Mouse (Mus musculus) gastrocnemius, adult 8-10 months (tissue): ENCODE data around the gene Hook1. TPM values are rescaled to one million over a fixed set of nuclear protein-coding genes. Genes with fewer than 3 reads are reported as not detected.
A peak's percentile ranks its signal among the peaks of the same experiment; 100 is the strongest.
"Not testable (repeated sequence)": the region's sequence is repeated elsewhere in the genome, so short reads cannot be mapped to it uniquely, and the experiment has no call there.

Source experiments
- DNase-seq, 2 experiments: peaks; one replicate each; pipeline ENCODE4 v3.0.0; 2022; ENCODE audit warnings: low spot score in 2 of 2
- total RNA-seq, 4 experiments: library from RNA; stranded (reverse); gene quantifications; 2 replicates each; pipeline ENCODE4 v1.2.4; 2022

The Hook1 gene
- 10 to 100 TPM; 25.1 to 28.5 (median 27.2) TPM for total RNA-seq

DNA sequence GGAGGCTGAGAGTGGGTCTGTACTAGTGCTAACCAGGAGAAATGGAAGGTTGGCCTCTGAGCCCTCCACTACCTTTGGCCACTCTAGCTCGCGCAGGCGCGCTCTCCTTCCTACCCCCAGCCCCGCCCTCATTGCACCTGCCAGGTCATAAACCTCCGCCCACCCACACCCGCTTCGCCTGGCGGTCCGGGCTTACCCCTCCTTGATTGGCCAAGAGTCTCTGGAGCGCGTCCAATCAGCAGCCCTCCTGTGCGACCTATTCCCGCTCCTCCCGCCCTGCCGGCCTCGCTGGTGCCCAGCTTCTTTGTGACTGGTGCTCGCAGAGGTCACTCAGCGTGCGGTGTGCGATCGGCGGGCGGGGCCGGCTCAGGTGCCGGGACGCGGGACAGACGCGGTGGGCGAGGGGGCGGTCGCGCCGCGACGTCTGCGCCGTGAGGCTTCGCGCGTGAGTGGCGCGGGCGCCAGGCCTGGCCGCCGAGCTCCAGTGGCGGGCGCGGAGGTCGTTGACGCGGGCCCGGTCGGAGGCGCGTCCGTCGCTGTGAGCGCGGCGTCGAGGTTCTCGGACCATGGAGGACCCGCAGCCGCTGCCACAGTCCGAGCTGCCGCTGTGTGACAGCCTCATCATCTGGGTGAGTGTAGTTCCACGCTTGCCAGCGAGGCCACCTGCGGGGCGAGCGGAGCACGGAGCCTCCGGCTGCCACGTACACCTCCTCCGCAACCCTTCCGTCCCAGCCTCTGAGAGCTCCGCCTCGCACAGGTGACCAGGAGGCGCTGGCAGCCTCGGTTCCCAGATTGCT, at the start of gene Hook1:
Gene Hook1, plus strand, starts transcription at position 313 of the 797 bp plus-strand sequence.
- peak; percentile 85 to 94 for DNase-seq

DNA sequence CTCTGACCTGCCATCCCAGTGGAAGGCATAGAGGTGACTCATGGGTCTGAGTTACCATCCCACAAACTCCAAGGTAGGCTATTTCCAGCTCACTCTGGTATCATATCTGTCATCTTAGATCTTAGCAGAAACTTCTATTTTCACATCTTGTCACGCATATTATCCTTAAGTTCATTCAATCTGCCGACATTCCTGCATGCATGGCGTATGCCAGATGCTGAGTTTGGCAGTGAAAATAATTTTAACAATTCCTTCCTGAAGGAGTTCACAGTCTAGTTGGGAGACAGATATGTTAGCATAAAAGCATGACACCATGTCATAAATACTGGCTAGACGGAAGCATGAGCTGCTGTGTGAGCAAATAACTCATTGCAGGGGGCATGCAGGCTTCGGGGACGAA, 49.3 kb upstream of the Hook1 start:
- no peak for DNase-seq

DNA sequence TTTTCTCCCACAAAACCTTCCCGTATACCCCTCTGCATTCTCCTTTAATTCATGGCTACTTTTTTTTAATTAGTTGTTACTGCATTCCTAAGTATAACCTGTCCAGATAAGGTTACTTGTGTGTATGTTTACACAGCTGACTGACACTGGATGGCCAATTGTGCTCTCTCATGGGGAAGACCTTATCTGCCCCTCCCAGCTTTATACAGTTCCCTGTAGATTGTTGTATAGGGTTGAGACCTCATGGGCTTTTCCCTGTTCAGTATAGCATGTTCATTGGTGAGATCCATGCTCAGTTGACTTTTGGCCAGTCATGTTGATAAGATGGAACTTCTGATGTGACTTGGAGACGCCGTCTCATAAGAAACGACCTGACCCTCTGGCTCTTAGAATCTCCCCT, 46.6 kb upstream of the Hook1 start:
- no peak for DNase-seq

DNA sequence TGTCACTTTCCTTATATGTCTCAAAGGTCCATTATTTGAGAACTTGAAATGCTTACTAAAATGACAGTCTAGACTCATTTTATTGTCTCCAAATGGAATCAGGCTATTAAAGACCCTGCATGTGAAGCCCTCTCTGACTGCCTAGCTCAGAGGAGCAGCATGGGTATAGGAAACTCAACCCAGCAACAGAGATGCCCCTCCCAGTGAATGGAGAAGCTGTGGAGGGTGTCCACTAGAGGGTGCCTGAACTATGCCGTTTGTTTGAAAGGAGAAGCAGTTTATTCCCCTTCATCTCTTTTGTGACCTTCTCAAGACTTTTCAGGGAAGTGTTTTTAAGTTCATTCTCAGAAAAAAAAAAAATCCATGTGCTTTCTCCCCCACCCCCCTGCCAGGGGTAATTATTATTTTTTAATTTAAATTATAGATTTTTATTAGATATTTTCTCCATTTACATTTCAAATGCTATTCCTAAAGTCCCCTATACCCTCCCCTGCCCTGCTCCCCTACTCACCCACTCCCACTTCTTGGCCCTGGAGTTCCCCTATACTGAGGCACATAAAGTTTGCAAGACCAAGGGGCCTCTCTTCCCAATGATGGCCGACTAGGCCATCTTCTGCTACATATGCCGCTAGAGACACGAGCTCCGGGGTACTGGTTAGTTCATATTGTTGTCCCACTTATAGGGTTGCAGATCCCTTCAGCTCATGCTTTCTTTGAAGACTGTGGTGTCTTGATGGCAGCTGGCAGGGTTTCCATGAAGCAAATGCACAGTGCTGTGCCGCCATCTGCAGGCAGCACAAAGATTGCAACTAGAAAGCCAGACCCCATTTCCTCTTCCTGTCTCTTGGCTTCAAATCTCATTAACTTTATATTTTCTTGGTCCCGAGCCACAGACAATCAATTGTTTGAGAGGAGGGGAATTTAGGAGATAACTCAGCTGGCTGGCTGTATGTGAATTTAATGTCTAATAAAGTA, 42.5 kb upstream of the Hook1 start:
- DNase-seq: peak; percentile 24 to 39

DNA sequence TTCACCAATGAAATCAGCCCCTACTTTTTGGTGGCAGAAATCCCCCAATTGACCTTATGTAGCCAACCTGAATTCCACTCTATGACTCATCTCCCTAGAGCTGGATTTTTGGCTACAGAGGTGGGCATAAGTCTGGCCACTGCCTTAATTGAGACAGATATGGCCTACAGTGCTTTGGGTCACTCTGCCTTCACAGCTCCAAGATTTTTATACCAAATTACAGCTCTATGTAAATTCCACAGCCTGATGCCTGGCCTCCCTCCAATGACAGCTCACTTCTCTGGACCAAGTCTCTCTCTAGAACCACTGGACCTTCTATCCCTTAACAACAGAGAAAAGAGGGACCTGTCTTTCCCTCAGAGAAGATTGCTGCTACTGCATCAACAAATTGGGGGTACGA, 38.2 kb upstream of the Hook1 start:
- DNase-seq: no peak

DNA sequence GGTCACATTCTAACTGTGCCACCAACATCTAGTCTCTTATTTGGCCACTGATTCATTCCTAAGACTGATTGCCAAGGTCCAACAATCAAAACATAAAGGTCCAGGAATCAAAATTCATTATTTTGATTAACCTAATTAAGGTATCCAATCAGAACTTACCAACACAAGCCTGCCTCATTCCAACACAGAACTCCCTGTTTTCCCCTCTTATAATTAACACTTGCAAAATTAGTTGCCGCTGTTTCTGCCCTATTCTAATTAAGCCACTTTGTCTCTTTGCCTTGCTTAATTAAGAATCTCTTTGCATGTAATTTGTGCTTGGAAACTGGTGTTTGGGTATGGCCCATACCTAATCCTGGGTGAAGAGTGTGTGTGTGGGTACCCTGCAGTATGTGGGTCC, 37.1 kb upstream of the Hook1 start:
- DNase-seq: no peak

DNA sequence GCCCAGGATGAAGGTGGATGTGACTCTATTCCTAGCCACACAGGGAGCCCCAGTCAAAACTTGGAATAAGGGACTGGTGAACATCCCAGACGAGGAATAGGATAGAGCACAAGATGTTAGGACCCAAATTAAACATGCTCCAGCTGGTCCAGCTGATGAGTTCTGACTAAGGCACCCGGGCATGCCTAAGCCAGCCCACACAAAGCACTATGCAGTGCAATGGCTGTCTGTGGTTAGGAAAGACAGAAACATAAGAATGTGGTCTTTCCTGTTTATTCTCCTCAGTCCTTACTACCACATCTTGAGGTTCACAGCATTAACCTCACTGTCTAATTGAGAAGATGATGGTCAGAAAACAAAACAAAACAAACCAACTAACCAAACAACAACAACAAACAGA, 35.7 kb upstream of the Hook1 start:
- DNase-seq: no peak

DNA sequence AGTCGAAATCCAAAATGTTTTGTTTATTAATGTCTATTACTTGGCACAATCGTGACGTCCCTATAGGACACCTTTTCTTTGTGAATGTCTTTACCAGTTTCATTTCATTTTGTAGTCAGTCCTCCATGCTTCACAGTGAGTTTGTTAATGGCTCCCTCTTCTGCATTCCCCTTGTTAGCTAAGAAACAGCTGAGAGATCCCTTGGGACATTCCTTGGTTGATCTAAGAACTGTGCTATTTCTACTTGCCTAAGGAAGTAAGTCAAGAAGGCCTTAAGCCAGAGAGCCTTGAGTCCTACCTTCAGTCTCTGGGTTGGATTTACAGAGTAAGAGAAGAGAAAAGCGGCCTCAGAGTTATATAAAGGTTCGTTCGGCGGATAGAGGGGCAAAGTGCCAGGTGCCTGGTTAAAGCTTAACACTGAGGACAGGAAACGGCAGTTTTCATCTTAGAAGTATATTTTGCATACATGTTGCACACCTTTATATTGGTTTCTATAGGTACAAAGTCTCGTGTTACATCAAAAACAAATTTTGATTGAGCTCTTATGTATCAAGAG, 33.2 kb upstream of the Hook1 start:
- no peak for DNase-seq

DNA sequence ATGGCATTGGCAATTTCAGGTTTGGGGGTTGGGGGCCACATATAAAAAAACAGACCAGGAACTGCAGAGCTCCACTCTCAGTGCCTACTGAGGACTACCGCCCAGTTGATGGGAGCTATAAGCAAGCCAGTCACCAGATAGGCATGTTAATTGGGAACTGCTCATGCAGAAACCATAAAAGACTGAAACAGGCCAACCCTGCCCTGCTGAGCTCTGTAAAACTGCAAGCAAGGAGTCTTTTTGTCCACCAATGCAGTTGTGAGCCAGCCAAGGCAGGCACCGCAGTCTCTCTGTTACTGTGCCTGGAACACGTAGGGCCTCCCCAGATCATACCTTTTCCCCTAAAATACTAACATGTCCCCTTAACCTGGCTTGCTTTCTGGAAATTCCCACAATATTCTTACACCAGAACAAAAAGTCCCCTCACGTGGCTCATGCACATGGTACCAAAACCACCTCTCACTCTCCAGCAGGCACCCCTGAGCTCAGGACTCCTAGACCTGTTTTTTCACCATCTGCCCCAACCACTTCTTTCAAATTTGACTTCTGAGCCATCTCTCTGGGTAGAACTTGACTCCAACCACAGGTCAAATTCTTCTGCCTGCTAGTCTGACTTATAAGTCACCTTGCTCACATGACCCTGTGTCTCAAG, 32.5 kb upstream of the Hook1 start:
- DNase-seq: no peak

DNA sequence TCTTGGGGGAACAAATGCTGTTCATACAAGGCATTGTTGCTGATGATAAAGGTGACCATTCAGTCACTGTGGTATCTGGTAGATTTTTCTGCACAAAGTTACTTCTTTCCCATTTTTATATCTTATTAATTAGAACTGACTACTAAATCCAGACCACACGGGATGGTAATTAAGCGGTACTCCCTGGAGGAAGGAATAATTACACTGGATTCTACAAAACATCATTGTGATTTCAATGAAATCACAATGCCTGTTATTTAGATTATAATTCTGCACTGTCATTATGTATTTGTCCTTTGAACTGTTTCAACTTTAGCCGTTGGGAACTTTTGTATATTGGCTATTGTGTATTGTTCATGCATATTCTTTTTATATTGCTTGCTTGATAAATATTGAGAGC, 28.3 kb upstream of the Hook1 start:
- no peak for DNase-seq

DNA sequence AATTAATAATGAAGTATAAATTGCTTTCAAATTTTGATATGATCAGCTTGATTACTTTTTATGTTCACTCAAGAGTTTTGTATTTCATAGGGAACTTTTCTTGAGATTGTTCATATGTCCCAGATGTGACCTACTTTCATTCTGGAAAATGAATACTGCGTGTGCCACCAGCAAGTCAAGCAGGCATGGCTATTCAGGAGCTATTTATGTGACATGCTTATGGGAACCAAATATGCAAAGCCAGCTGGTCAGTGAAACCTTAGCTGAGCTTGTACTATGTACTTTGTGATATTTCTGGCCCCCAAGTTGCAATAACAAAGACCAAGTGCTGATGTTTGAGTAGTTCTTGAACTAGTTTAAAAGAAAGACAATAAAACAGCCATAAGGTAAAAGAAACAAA, 19.1 kb upstream of the Hook1 start:
- DNase-seq: no peak

DNA sequence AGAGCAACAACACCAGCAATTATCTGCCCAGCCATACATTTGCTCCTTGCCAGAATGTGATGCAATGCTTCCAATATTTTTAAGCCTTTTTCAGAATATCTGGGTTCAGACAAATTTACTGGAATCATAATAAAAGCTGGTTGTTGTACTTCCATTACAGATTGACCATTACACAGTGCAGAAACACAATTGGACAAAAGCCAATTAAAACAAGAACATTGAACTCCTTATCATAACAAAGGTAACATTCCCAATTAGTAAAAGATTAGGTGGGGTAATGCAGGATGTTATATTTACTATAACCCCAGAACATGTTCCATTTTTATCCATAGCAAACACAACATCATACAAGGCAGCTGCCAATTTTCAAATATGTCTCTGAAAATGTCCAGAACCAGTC, 13.7 kb upstream of the Hook1 start:
- DNase-seq: no peak

DNA sequence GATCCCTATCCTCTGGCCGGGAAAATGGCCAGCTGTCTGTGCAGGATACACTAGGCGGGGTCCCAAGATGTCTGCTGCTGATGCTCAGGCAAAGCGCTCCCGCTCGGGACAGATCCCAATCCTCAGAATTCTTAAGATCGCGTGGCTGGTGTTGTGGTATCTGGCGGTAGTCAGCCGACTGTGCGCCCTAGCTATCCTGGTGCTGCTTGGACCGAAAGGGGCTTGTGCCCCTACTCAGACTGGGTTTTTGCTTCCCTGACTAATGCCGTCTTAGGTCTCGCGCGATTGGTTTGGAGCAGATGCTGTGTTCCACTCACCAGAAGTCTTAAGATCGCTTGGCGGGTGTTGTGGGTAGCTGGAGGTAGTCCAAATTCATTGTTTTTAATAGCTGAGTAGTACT, 15.2 kb downstream of the Hook1 start:
- not testable (repeated sequence) for DNase-seq

DNA sequence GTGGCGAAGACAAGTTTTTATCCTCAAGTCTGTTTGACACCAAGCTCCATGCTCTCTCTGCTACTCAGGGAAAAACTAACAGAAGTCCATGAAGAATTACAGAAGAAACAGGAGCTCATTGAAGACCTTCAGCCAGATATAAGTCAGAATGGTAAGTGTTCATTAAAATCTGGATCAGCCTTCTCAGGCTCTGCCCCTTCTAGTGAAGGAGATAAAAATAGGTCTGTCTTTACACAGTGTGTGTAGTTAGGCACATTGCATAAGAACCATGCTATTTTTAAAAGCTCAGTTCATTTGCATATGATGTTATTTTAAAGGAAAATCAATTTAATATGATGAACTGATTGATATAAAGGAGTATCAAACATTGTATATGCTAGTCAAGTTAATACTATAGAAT, 49.8 kb downstream of the Hook1 start:
- no peak for DNase-seq

DNA sequence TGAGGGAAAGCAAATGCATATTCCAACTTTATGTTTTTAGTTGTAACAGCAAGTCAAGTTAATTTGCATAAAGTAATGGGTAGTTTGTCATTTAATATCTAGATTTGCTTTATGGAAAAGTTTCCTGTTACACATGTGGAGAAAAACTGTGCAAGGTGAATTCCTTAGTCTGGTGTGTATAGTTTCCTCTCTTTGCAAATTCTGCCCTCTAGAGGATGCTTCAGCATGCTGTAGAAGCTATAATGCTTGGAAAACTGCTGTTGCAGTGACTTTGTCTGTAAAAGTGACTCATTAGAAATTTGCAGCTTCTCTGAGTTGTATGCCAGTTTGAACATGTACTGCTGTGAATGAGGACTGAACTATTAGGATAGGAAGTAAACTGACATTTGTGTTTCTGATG, 55.8 kb downstream of the Hook1 start:
- no peak for DNase-seq

DNA sequence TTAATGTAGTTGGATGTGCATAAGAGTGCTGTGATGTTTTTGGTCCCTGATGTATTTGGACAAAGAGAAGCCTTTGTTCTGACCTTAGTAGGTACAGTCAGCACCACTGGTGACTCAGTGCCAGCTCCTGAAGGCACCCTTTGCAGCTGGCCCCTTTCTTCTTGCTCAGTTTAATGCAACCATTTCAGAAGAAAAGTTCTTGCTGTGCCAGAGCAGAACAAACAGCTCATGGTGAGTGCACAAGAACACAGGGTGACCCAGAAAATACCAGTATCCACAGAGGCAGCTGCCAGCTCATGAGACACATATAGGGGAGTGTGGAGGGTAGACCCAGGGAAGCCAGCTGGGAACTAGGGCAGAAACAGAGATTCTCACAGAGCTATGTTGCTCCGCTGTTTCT, 61.4 kb downstream of the Hook1 start:
- DNase-seq: no peak

DNA sequence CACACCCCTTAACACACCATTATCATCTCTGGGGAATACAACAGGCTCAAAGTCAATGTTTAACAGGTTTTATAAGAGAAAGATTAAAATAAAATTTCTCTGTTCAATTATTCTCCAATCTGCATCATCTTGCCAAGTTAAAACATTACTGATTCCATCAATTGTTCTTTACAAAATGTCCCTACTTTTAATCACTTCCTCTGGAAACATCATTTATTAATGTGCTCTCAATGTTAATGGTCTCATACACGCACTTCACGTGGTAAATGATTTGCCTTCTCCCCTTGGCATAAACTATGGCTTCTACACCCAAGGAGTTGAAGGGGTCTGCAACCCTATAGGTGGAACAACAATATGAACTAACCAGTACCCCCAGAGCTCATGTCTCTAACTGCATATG, 93.1 kb downstream of the Hook1 start:
- DNase-seq: no peak

DNA sequence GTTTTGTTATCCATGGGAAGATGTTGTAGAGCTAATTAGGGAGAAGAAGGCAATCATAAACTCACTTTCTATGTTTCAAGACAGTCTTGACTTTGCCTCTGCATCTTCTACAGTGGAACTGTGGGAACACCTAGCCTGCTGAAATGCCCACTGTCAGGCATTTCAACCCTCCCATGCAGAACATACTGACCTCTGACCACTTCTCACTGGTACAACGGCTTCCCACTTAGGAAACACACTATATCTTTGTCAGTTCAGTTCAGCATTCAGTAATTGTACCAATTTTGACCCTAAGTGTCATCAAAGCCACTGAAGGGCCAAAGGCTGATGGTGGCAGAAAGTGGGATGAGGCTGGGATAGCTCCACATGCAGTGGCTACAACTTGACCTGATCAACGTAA, 95.0 kb downstream of the Hook1 start:
- no peak for DNase-seq
